Mouse (Mus musculus) kidney, embryonic 15.5 days (tissue): ENCODE measurements around the gene Cela3b. TPM values are rescaled to one million over a fixed set of nuclear protein-coding genes. Genes with fewer than 3 reads are reported as not detected.

Experiments
- ATAC-seq: fragments of 200-750 bp; cut with Nextera tagmentation; replicated peaks from 2 replicates; pipeline ENCODE4 v1.8.0; 2017; ENCODE audit warnings: moderate TSS enrichment; ENCODE audit not compliant: low FRiP score
- H3K27ac ChIP-seq: fragments of 300-500 bp; sonication (generic); 2 replicates; pipeline ENCODE4 v1.5.1; 2015; ENCODE audit warnings: mild to moderate bottlenecking, inconsistent platforms
- H3K27me3 ChIP-seq: fragments of 300-500 bp; sonication (generic); 2 replicates; pipeline ENCODE4 v1.6.1; 2015; ENCODE audit warnings: inconsistent platforms
- H3K36me3 ChIP-seq: fragments of 300-500 bp; sonication (generic); 2 replicates; pipeline ENCODE4 v1.6.1; 2015; ENCODE audit warnings: inconsistent platforms
- H3K4me1 ChIP-seq: fragments of 300-500 bp; sonication (generic); 2 replicates; pipeline ENCODE4 v1.6.1; 2015; ENCODE audit warnings: inconsistent platforms
- H3K4me2 ChIP-seq: fragments of 300-500 bp; sonication (generic); 2 replicates; pipeline ENCODE4 v1.6.1; 2015; ENCODE audit warnings: moderate library complexity, mild to moderate bottlenecking, inconsistent platforms
- H3K4me3 ChIP-seq: fragments of 300-500 bp; sonication (generic); replicated peaks from 2 replicates; pipeline ENCODE4 v1.5.1; 2015; ENCODE audit warnings: mild to moderate bottlenecking, inconsistent platforms
- H3K9ac ChIP-seq: fragments of 300-500 bp; sonication (generic); 2 replicates; pipeline ENCODE4 v1.6.1; 2015; ENCODE audit warnings: mild to moderate bottlenecking, inconsistent platforms
- H3K9me3 ChIP-seq: fragments of 300-500 bp; sonication (generic); replicated peaks from 2 replicates; pipeline ENCODE4 v1.6.1; 2016; ENCODE audit warnings: inconsistent platforms
- WGBS: fragments of 180-500 bp; shearing (Covaris S2); methylation state at CpG from one replicate; pipeline ENCODE4 v1.1.7; 2015; ENCODE audit warnings: mixed read lengths; 5-methylcytosine and 5-hydroxymethylcytosine counted together
- polyA plus RNA-seq: library from polyadenylated mRNA; unstranded; fragments of >200 nt; fragmentation: Nextera tagmentation; extraction: Ambion mirVana; gene quantifications from 2 replicates; pipeline ENCODE4 v1.2.1, GENCODE M21; 2015

The Cela3b gene
- polyA plus RNA-seq, 1 experiment from 2014 or later: not detected

DNA sequence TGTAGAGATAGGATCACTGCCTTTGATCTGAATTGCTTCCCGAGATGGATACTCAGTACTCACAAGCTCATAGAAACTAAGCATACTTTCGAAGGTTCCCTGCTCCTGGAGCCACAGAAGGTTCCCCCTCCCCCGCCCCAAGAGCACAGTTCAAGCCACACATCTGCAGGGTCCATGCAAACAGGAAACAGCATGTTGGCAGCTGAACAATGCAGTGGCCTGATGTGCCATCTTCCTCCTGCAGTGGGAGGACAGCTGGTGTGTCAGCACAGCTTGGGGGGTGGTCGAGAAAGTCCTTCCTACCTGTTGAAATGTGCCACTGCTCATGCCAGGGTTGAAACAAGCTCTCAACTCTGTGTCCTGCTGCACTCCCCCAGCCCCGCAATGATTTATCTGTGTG lies 28.5 kb upstream of the Cela3b start:
- Histone ChIP-seq H3K27ac (peak overlapping the region; percentile 27; the same call in 1 of the 2 replicates), H3K9me3 (no peaks in the 10 kb centered on the region), H3K9ac (no peak overlapping the region), H3K27me3 (no peaks in the 10 kb centered on the region), H3K4me1 (peaks cover 39% of the 10 kb centered on the region), H3K4me3 (no peak overlapping the region), H3K4me2 (no peak overlapping the region), H3K36me3 (no peaks in the 10 kb centered on the region)
- 46% methylated on average over 5 of the region's 5 CpGs for WGBS
- ATAC-seq: 0 out of 2 replicates have a peak, but pooled peaks have one; percentile 12

DNA sequence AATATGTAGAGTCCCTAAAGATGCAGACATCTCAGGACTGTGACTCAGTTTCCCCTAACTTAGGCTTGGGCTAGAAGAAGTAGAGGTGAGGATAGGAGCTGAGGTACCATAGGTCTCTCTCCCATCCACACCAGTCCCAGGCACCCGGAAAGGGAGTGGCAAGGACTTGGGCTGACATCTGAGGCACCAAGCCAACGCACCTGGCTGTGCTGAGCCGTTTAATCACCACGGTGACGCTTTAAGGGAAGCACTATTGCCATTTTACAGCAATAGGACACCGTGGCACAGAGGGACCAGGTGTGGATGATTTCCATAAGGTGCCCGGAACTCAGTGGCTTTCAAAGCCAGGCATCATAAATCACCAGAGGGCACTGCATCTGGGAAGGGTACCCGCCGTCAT lies 28.0 kb upstream of the Cela3b start:
- Histone ChIP-seq H3K4me2 (no peak overlapping the region), H3K9ac (no peak overlapping the region), H3K4me1 (peaks cover 40% of the 10 kb centered on the region), H3K36me3 (no peaks in the 10 kb centered on the region), H3K27me3 (no peaks in the 10 kb centered on the region), H3K4me3 (no peak overlapping the region), H3K27ac (peak overlapping the region; percentile 27; the same call in 1 of the 2 replicates), H3K9me3 (no peaks in the 10 kb centered on the region)
- ATAC-seq: no peak
- WGBS: 75% methylated on average over 9 of the region's 9 CpGs

DNA sequence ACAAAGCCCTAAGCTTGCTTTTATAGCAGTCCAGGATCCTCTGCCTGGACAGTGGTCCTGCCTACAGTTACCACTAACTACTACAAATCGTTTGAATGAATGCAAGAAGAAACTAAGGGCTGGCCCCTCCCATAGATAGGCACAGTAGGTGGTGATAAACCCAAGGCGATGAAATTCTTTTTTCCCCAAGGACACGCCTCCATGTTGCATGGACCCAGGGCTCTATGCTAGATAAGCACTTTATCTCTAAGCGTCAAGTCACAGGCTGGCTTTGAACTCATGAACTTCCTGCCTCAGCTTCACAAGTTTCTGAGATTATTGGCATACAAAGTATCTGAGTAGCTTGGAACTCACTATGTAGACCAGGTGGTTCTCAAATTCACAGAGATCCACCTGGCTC lies 27.0 kb upstream of the Cela3b start:
- 79% methylated on average over 4 of the region's 4 CpGs for WGBS
- peaks cover 37% of the 10 kb centered on the region for H3K4me1 ChIP-seq
- no peak overlapping the region for H3K4me3 ChIP-seq
- no peaks in the 10 kb centered on the region for H3K9me3 ChIP-seq
- no peak for ATAC-seq
- H3K9ac ChIP-seq: no peak overlapping the region
- no peaks in the 10 kb centered on the region for H3K36me3 ChIP-seq
- no peaks in the 10 kb centered on the region for H3K27me3 ChIP-seq
- H3K27ac ChIP-seq: no peak overlapping the region
- no peak overlapping the region for H3K4me2 ChIP-seq

DNA sequence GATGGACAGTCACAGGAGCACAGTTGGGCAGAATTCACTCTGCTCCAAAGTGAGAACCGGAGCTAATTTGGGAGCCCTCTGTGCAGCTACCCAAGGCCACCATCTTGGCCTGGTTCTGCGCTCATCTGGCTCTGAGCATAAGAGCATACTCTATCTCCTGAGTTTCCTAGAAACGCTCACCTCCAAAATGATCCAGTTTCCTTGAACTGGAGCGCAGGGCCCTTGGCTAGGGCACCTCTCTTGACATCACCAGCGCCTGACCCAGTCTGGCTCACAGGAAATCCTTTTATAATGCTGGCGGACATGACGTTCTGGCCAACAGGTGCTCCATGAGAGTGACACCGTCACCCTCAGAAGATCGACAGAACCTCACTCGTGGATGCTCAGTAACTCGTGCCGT lies 26.2 kb upstream of the Cela3b start:
- Histone ChIP-seq H3K4me2 (no peak overlapping the region), H3K27me3 (no peaks in the 10 kb centered on the region), H3K9ac (no peak overlapping the region), H3K9me3 (no peaks in the 10 kb centered on the region), H3K4me1 (peaks cover 30% of the 10 kb centered on the region), H3K36me3 (no peaks in the 10 kb centered on the region), H3K27ac (no peak overlapping the region), H3K4me3 (no peak overlapping the region)
- WGBS: 76% methylated on average over 12 of the region's 12 CpGs
- no peak for ATAC-seq

GRCm38 (mm10) chr4:137454582-137454981 lies 24.2 kb upstream of the Cela3b start:
- Histone ChIP-seq H3K9me3 (no peaks in the 10 kb centered on the region), H3K4me3 (no peak overlapping the region), H3K4me2 (no peak overlapping the region), H3K27me3 (no peaks in the 10 kb centered on the region), H3K4me1 (peaks cover 20% of the 10 kb centered on the region), H3K9ac (no peak overlapping the region), H3K36me3 (no peaks in the 10 kb centered on the region), H3K27ac (no peak overlapping the region)
- ATAC-seq: no peak
- 92% methylated on average over 14 of the region's 14 CpGs for WGBS

DNA sequence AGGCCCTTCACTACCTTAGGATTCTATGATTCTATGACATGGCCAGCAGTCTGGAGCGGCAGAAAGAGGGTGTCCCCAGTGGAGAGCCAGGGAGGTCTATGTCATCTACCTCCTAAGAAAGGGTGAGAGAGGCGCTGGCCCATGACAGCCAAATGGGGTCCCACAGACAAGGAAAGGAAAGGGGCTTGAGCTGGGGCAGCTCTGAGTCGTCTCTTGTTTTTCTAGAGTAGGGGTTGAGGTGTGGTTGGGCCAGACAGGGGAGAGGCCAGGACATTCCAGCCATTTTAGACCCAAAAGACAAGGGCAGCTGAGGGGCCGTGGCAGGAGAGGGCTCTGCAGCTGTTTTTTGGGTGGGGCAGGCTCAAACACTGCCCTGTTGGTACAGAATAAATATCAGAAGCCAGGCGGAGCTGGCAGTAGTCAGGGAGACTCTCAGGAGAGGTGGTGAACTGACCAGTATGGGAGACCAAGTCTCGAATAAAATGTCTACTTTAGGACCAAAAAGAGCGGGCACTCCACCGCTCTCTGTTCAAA lies 23.0 kb upstream of the Cela3b start, which contains the start of gene 1700013G24Rik:
Gene 1700013G24Rik (plus strand): TSS at position 51 of the 534 bp plus-strand sequence.
- Histone ChIP-seq H3K9me3 (no peaks in the 10 kb centered on the region), H3K27me3 (no peaks in the 10 kb centered on the region), H3K36me3 (no peaks in the 10 kb centered on the region), H3K27ac (no peak within 1 kb of the TSS), H3K4me2 (no peak within 1 kb of the TSS), H3K4me1 (peaks cover 19% of the 10 kb centered on the region), H3K9ac (no peak within 1 kb of the TSS), H3K4me3 (no peak within 1 kb of the TSS)
- 72% methylated on average over 8 of the region's 8 CpGs for WGBS
- no peak for ATAC-seq

GRCm38 (mm10) chr4:137452190-137452589 lies 21.9 kb upstream of the Cela3b start:
- no peaks in the 10 kb centered on the region for H3K27me3 ChIP-seq
- no peaks in the 10 kb centered on the region for H3K9me3 ChIP-seq
- H3K4me3 ChIP-seq: no peak overlapping the region
- H3K9ac ChIP-seq: no peak overlapping the region
- H3K27ac ChIP-seq: no peak overlapping the region
- ATAC-seq: no peak
- H3K4me2 ChIP-seq: no peak overlapping the region
- peaks cover 23% of the 10 kb centered on the region for H3K4me1 ChIP-seq
- H3K36me3 ChIP-seq: no peaks in the 10 kb centered on the region
- 93% methylated on average over 6 of the region's 6 CpGs for WGBS

DNA sequence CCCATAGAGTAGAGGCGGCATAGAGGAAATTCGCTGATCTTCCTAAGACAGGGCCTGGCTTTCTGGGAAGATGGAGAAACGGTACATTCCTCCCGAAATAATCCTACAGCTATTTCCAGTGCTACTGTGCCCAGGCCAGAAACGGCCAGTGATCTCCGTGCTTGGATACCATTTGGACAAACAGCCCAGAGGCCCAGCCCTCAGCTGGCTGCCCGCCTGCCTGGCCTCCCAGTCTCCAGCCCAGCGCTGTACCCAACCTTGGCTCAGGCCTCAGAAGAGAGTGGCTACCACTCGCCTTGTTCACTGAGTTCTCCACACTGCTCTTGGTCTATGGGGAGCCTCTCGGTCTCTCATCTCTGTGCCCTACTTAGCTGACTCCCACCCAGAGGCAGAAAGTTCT lies 19.4 kb upstream of the Cela3b start:
- Histone ChIP-seq H3K4me2 (no peak overlapping the region), H3K4me1 (peaks cover 23% of the 10 kb centered on the region), H3K9me3 (no peaks in the 10 kb centered on the region), H3K4me3 (no peak overlapping the region), H3K9ac (no peak overlapping the region), H3K27ac (no peak overlapping the region), H3K36me3 (no peaks in the 10 kb centered on the region), H3K27me3 (no peaks in the 10 kb centered on the region)
- WGBS: 79% methylated on average over 10 of the region's 10 CpGs
- ATAC-seq: no peak

GRCm38 (mm10) chr4:137449132-137449531 lies 18.8 kb upstream of the Cela3b start:
- 64% methylated on average over 2 of the region's 2 CpGs for WGBS
- Histone ChIP-seq H3K4me1 (peaks cover 23% of the 10 kb centered on the region), H3K9me3 (no peaks in the 10 kb centered on the region), H3K4me3 (no peak overlapping the region), H3K36me3 (no peaks in the 10 kb centered on the region), H3K4me2 (no peak overlapping the region), H3K27me3 (no peaks in the 10 kb centered on the region), H3K27ac (peak overlapping the region; percentile 33; the same call in 1 of the 2 replicates), H3K9ac (no peak overlapping the region)
- no peak for ATAC-seq

- Histone ChIP-seq H3K9ac (no peak overlapping the region), H3K9me3 (no peaks in the 10 kb centered on the region), H3K36me3 (no peaks in the 10 kb centered on the region), H3K27me3 (no peaks in the 10 kb centered on the region), H3K4me2 (no peak overlapping the region), H3K4me3 (no peak overlapping the region), H3K4me1 (peaks cover 27% of the 10 kb centered on the region), H3K27ac (peak overlapping the region; percentile 33; the same call in 1 of the 2 replicates)
- 42% methylated on average over 2 of the region's 2 CpGs for WGBS
- ATAC-seq: no peak
Observed at GRCm38 (mm10) chr4:137448641-137449040, 18.3 kb upstream of the Cela3b start.

DNA sequence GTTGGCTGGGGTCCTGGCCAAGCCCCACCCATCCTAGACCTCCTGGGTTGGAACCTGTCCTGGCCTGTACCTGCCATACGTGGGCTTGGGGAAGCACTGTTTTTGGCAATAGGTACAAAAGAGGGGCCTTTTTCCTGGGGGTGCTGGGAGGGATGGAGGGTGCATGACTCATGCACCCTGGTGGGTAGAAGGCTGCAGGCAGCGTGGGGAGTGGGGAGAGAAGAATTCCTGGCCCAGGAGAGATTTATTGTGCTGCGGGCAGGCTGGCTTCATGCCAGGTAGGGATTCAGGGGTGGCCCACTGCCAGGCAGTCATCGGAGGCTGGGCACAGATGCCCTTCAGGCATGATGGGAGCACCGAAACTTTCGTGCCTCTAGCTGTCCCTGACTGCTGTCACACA lies 17.9 kb upstream of the Cela3b start:
- Histone ChIP-seq H3K4me1 (peaks cover 24% of the 10 kb centered on the region), H3K36me3 (no peaks in the 10 kb centered on the region), H3K27me3 (no peaks in the 10 kb centered on the region), H3K9me3 (no peaks in the 10 kb centered on the region), H3K4me2 (no peak overlapping the region), H3K9ac (no peak overlapping the region), H3K27ac (peak overlapping the region; percentile 33; the same call in 1 of the 2 replicates), H3K4me3 (no peak overlapping the region)
- WGBS: 44% methylated on average over 6 of the region's 6 CpGs
- no peak for ATAC-seq

- no peak overlapping the region for H3K4me3 ChIP-seq
- H3K9me3 ChIP-seq: no peaks in the 10 kb centered on the region
- no peak overlapping the region for H3K4me2 ChIP-seq
- no peak overlapping the region for H3K9ac ChIP-seq
- H3K27me3 ChIP-seq: no peaks in the 10 kb centered on the region
- no peak for ATAC-seq
- H3K36me3 ChIP-seq: no peaks in the 10 kb centered on the region
- peaks cover 22% of the 10 kb centered on the region for H3K4me1 ChIP-seq
- 0 out of 2 replicates have a peak overlapping the region, but pooled peaks have one; percentile 33 for H3K27ac ChIP-seq
- 64% methylated on average over 7 of the region's 7 CpGs for WGBS
Observed at GRCm38 (mm10) chr4:137447363-137448196, 17.2 kb upstream of the Cela3b start.
